Mouse (Mus musculus): ENCODE data around the gene Zfp830. TPM values are rescaled to one million over a fixed set of nuclear protein-coding genes. Genes with fewer than 3 reads are reported as not detected.

Gene Zfp830
- polyA plus RNA-seq (2012; fragmentation: generic; extraction: Trizol) = 13.2 TPM

GRCm38 (mm10) chr11:82763742-82764437 lies at the start of gene Zfp830, which contains the start of gene Cct6b:
Gene Zfp830 (plus strand): TSS chr11:82764345.
Gene Cct6b (minus strand): TSS chr11:82764321.
- Histone ChIP-seq H3ac (ENCODE audit: control insufficient read depth, insufficient read length) (peak within 1 kb of the TSS; percentile 87), H3K36me3 (ENCODE audit: control insufficient read depth, insufficient read depth) (no peaks in the 10 kb centered on the region), H3K4me3 (peak within 1 kb of the TSS; percentile 87), H3K4me2 (ENCODE audit: low read depth) (peak within 1 kb of the TSS; percentile 94), H3K27me3 (ENCODE audit: control insufficient read depth, insufficient read depth, insufficient read length) (peaks cover 3% of the 10 kb centered on the region), H3K79me2 (ENCODE audit: control insufficient read depth, insufficient read depth) (peaks cover 27% of the 10 kb centered on the region)
- TF ChIP-seq POLR2AphosphoS2 (IDR thresholded peaks at IDR 0.05; ENCODE audit: insufficient read length, low read depth) (peak; percentile 95), E2F4 (IDR thresholded peaks at IDR 0.05; ENCODE audit: insufficient read depth) (peak; percentile 59), TCF12 (IDR thresholded peaks at IDR 0.05; ENCODE audit: insufficient read depth, poor library complexity, severe bottlenecking) (no peak), TCF3 (IDR thresholded peaks at IDR 0.05; ENCODE audit: insufficient read length, low read depth) (no peak), SRF (IDR thresholded peaks at IDR 0.05; ENCODE audit: control insufficient read depth, insufficient read length, low read depth) (no peak), MYOG (IDR thresholded peaks at IDR 0.05; ENCODE audit: control insufficient read depth in 1 of 3, insufficient read depth in 1 of 3, insufficient read length in 2 of 3, low read depth in 2 of 3) (no peak), POLR2A (IDR thresholded peaks at IDR 0.05; ENCODE audit: insufficient read length, low read depth) (peak; percentile 94), USF1 (IDR thresholded peaks at IDR 0.05; ENCODE audit: low read depth) (no peak), REST (IDR thresholded peaks at IDR 0.05; ENCODE audit: insufficient read depth, insufficient read length) (no peak)

GRCm38 (mm10) chr11:82719294-82719693 lies 44.9 kb upstream of the Zfp830 start:
- TF ChIP-seq TCF12 (IDR thresholded peaks at IDR 0.05; ENCODE audit: insufficient read depth, poor library complexity, severe bottlenecking) = no peak
- no peak for TF ChIP-seq MYOG (IDR thresholded peaks at IDR 0.05; ENCODE audit: control insufficient read depth in 1 of 3, insufficient read depth in 1 of 3, insufficient read length in 2 of 3, low read depth in 2 of 3)
- no peak for TF ChIP-seq CEBPB (IDR thresholded peaks at IDR 0.05; ENCODE audit: insufficient read depth, poor library complexity, severe bottlenecking)
- no peak for TF ChIP-seq REST (IDR thresholded peaks at IDR 0.05; ENCODE audit: insufficient read depth, insufficient read length)
- no peak for TF ChIP-seq POLR2AphosphoS2 (IDR thresholded peaks at IDR 0.05; ENCODE audit: insufficient read length, low read depth)
- TF ChIP-seq POLR2A (IDR thresholded peaks at IDR 0.05; ENCODE audit: insufficient read length, low read depth) = no peak
- TF ChIP-seq MYOD1 (IDR thresholded peaks at IDR 0.05; ENCODE audit: control insufficient read depth in 1 of 3, insufficient read length in 2 of 3, low read depth in 2 of 3) = no peak
- TF ChIP-seq E2F4 (IDR thresholded peaks at IDR 0.05; ENCODE audit: insufficient read depth) = no peak
- no peak for TF ChIP-seq MAX (IDR thresholded peaks at IDR 0.05; ENCODE audit: low read depth)
- TF ChIP-seq SRF (IDR thresholded peaks at IDR 0.05; ENCODE audit: control insufficient read depth, insufficient read length, low read depth) = no peak
- no peak for TF ChIP-seq USF1 (IDR thresholded peaks at IDR 0.05; ENCODE audit: low read depth)
- TF ChIP-seq TCF3 (IDR thresholded peaks at IDR 0.05; ENCODE audit: insufficient read length, low read depth) = no peak
- Histone ChIP-seq H3K79me2 (ENCODE audit: control insufficient read depth, insufficient read depth) (no peaks in the 10 kb centered on the region), H3K27me3 (ENCODE audit: control insufficient read depth, insufficient read depth, insufficient read length) (no peaks in the 10 kb centered on the region), H3K36me3 (ENCODE audit: control insufficient read depth, insufficient read depth) (no peaks in the 10 kb centered on the region), H3K4me3 (no peak overlapping the region), H3K4me2 (ENCODE audit: low read depth) (no peak overlapping the region), H3ac (ENCODE audit: control insufficient read depth, insufficient read length) (no peak overlapping the region)

- no peak overlapping the region for H3K4me3 ChIP-seq
- no peak for TF ChIP-seq TCF3 (IDR thresholded peaks at IDR 0.05; ENCODE audit: insufficient read length, low read depth)
- no peak for TF ChIP-seq MYOG (IDR thresholded peaks at IDR 0.05; ENCODE audit: control insufficient read depth in 1 of 3, insufficient read depth in 1 of 3, insufficient read length in 2 of 3, low read depth in 2 of 3)
- no peak for TF ChIP-seq POLR2AphosphoS2 (IDR thresholded peaks at IDR 0.05; ENCODE audit: insufficient read length, low read depth)
- TF ChIP-seq MAX (IDR thresholded peaks at IDR 0.05; ENCODE audit: low read depth) = no peak
- TF ChIP-seq CEBPB (IDR thresholded peaks at IDR 0.05; ENCODE audit: insufficient read depth, poor library complexity, severe bottlenecking) = no peak
- TF ChIP-seq E2F4 (IDR thresholded peaks at IDR 0.05; ENCODE audit: insufficient read depth) = no peak
- no peak for TF ChIP-seq MYOD1 (IDR thresholded peaks at IDR 0.05; ENCODE audit: control insufficient read depth in 1 of 3, insufficient read length in 2 of 3, low read depth in 2 of 3)
- no peak for TF ChIP-seq TCF12 (IDR thresholded peaks at IDR 0.05; ENCODE audit: insufficient read depth, poor library complexity, severe bottlenecking)
- no peak for TF ChIP-seq SRF (IDR thresholded peaks at IDR 0.05; ENCODE audit: control insufficient read depth, insufficient read length, low read depth)
- TF ChIP-seq USF1 (IDR thresholded peaks at IDR 0.05; ENCODE audit: low read depth) = no peak
- TF ChIP-seq REST (IDR thresholded peaks at IDR 0.05; ENCODE audit: insufficient read depth, insufficient read length) = no peak
- no peak for TF ChIP-seq POLR2A (IDR thresholded peaks at IDR 0.05; ENCODE audit: insufficient read length, low read depth)
Observed at GRCm38 (mm10) chr11:82726862-82727261, 37.3 kb upstream of the Zfp830 start.

GRCm38 (mm10) chr11:82734227-82734626 lies 29.9 kb upstream of the Zfp830 start:
- Histone ChIP-seq H3K4me3 (no peak overlapping the region), H3K79me2 (ENCODE audit: control insufficient read depth, insufficient read depth) (no peaks in the 10 kb centered on the region), H3K4me2 (ENCODE audit: low read depth) (no peak overlapping the region), H3K36me3 (ENCODE audit: control insufficient read depth, insufficient read depth) (no peaks in the 10 kb centered on the region), H3ac (ENCODE audit: control insufficient read depth, insufficient read length) (no peak overlapping the region), H3K27me3 (ENCODE audit: control insufficient read depth, insufficient read depth, insufficient read length) (peaks cover 10% of the 10 kb centered on the region)
- no peak for TF ChIP-seq POLR2AphosphoS2 (IDR thresholded peaks at IDR 0.05; ENCODE audit: insufficient read length, low read depth)
- no peak for TF ChIP-seq SRF (IDR thresholded peaks at IDR 0.05; ENCODE audit: control insufficient read depth, insufficient read length, low read depth)
- no peak for TF ChIP-seq TCF12 (IDR thresholded peaks at IDR 0.05; ENCODE audit: insufficient read depth, poor library complexity, severe bottlenecking)

More at GRCm38 (mm10) chr11:82726862-82727261, 37.3 kb upstream of the Zfp830 start:
- no peak overlapping the region for H3ac ChIP-seq (ENCODE audit: control insufficient read depth, insufficient read length)
- H3K79me2 ChIP-seq (ENCODE audit: control insufficient read depth, insufficient read depth) = no peaks in the 10 kb centered on the region
- H3K4me2 ChIP-seq (ENCODE audit: low read depth) = no peak overlapping the region
- peaks cover 5% of the 10 kb centered on the region for H3K27me3 ChIP-seq (ENCODE audit: control insufficient read depth, insufficient read depth, insufficient read length)
- no peaks in the 10 kb centered on the region for H3K36me3 ChIP-seq (ENCODE audit: control insufficient read depth, insufficient read depth)

Measured in myocyte (in vitro differentiated cells).